Mouse (Mus musculus): Measurements from ENCODE around the gene Atn1. TPM values are rescaled to one million over a fixed set of nuclear protein-coding genes. Genes with fewer than 3 reads are reported as not detected.

The Atn1 gene
- polyA plus RNA-seq, 1 experiment from 2014 or later, result 1.8 TPM

DNA sequence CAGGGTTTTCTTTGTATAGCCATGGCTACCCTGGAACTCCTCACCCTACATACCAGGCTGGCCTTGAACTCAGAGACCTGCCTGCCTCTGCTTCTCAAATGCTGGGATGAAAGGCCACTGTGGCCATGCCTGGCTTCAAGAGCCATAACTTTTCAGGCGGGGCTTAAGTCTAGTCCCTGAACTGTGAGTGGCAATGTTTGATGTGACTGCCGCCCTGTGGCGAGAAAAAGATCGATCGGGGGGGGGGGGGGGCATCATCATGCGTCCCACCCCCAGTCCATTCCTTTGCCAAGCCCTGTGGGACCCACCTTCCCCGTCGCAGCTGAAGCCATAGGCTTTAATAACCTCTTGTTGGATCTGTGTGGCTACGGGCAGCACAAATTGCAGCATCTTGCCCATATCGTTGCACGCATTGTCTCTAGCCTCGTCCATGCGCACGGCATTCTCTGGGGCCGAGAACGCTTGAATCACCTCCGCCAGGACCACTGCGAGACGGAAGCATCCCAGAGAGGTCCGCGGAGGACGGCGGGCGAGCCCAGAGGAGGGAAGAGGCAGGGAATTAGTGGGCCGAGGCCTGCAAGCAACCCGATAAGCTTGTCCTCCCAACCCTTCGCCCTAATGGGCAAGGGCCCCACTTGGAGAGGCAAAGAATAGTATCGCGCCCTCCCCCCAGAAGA lies 16.0 kb downstream of the Atn1 start:
- peak overlapping the region; percentile 63 for H3K4me3 ChIP-seq (ENCODE audit: low read depth, low read length)
- TF ChIP-seq EP300 (IDR thresholded peaks at IDR 0.05; ENCODE audit: low read depth) (no peak), CTCF (IDR thresholded peaks at IDR 0.05; ENCODE audit: low read depth) (peak; percentile 72)
- H3K9me3 ChIP-seq (ENCODE audit: low read length), result no peaks in the 10 kb centered on the region
- ATAC-seq, result no peak
- H3K4me2 ChIP-seq (ENCODE audit: low read depth, low read length), result peak overlapping the region; percentile 99
- under 1% methylated on average over 29 of the region's 29 CpGs for WGBS (ENCODE audit: insufficient replicate concordance)
- DNase-seq, result peak; percentile 67
- H3K27ac ChIP-seq (ENCODE audit: low read depth), result peak overlapping the region; percentile 99
- H3K27me3 ChIP-seq (ENCODE audit: insufficient read depth, low read length), result no peaks in the 10 kb centered on the region
- peaks cover 35% of the 10 kb centered on the region for H3K4me1 ChIP-seq (ENCODE audit: insufficient read depth)
- H3K9ac ChIP-seq (replicated peaks), result peak overlapping the region; percentile 73
- H3K36me3 ChIP-seq (replicated peaks; ENCODE audit: insufficient read depth, low read length), result peaks cover 5% of the 10 kb centered on the region; the same call in 1 of the 2 replicates

DNA sequence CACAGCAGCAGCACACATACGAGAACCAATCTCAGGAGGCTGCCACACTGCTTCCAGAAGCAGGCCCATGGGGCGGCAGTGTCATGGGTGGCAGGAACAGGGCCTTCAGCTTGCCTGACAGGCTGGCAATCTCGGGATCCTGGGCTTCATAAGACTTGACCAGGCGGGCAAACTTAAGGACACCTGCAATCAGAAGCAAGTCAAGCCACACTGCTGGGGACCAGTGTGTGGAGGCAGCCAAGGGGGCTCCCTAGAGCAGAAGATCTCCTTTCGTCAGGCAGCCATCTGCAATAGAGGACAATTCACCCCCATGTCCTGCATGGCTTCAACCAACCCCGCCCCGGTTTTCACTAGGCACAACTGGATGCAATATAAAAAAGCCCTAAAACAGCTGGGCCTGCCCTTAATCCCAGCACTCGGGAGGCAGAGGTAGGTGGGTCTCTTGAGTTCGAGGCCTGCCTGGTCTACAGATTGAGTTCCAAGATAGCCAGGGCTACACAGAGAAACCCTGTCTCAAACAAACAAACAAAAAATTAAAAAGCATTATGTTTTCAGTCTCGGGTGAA lies 17.0 kb downstream of the Atn1 start:
- ATAC-seq, result no peak
- H3K27me3 ChIP-seq (ENCODE audit: insufficient read depth, low read length), result no peaks in the 10 kb centered on the region
- WGBS (ENCODE audit: insufficient replicate concordance), result 77% methylated on average over 10 of the region's 10 CpGs
- H3K27ac ChIP-seq (ENCODE audit: low read depth), result peak overlapping the region; percentile 99
- peaks cover 29% of the 10 kb centered on the region for H3K4me1 ChIP-seq (ENCODE audit: insufficient read depth)
- DNase-seq, result peak; percentile 11
- peak overlapping the region; percentile 17; the same call in 1 of the 2 replicates for H3K9ac ChIP-seq (replicated peaks)
- peaks cover 5% of the 10 kb centered on the region; the same call in 1 of the 2 replicates for H3K36me3 ChIP-seq (replicated peaks; ENCODE audit: insufficient read depth, low read length)
- H3K4me3 ChIP-seq (ENCODE audit: low read depth, low read length), result no peak overlapping the region
- TF ChIP-seq EP300 (IDR thresholded peaks at IDR 0.05; ENCODE audit: low read depth) (no peak), CTCF (IDR thresholded peaks at IDR 0.05; ENCODE audit: low read depth) (no peak)
- H3K9me3 ChIP-seq (ENCODE audit: low read length), result no peaks in the 10 kb centered on the region
- H3K4me2 ChIP-seq (ENCODE audit: low read depth, low read length), result peak overlapping the region; percentile 99; the same call in 1 of the 2 replicates

DNA sequence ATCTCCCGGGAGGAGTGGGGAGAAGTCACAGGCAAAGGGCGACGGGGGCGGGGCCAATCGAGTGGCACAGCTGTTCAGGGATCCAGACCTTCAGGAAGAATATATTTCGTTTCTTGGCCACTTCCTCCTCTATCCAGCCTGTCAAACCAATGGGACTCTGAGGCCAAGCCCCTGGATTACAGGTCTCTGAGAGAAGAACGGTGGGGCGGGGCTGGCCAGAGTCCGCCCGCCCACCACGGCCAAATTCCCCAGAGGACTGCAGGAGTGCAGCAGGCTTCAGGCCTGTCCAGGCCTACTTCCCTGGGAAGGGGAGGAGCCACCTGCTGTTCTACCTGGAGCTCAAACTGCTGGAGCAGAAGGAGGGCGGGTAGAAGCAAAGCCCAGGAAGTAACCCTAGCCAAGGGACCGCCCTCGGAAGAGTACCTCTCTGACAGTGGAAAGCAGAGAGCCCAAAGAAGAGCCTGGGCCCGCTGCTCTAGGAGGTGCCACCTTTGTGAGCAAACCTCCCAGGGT lies 17.8 kb downstream of the Atn1 start, which contains the start of gene Ptpn6:
Gene Ptpn6 (minus strand): TSS at position 204 of the 513 bp plus-strand sequence.
- Histone ChIP-seq H3K36me3 (replicated peaks; ENCODE audit: insufficient read depth, low read length) (peaks cover 5% of the 10 kb centered on the region; the same call in 1 of the 2 replicates), H3K4me1 (ENCODE audit: insufficient read depth) (peaks cover 33% of the 10 kb centered on the region), H3K9ac (replicated peaks) (peak within 1 kb of the TSS; percentile 51), H3K27me3 (ENCODE audit: insufficient read depth, low read length) (no peaks in the 10 kb centered on the region), H3K4me3 (ENCODE audit: low read depth, low read length) (peak within 1 kb of the TSS; percentile 29), H3K9me3 (ENCODE audit: low read length) (no peaks in the 10 kb centered on the region), H3K4me2 (ENCODE audit: low read depth, low read length) (peak within 1 kb of the TSS; percentile 99), H3K27ac (ENCODE audit: low read depth) (peak within 1 kb of the TSS; percentile 99)
- DNase-seq, result peak; percentile 84
- TF ChIP-seq CTCF (IDR thresholded peaks at IDR 0.05; ENCODE audit: low read depth) (no peak), EP300 (IDR thresholded peaks at IDR 0.05; ENCODE audit: low read depth) (0 out of 2 replicates have a peak, but pooled peaks have one; percentile 30)
- peak; percentile 65 for ATAC-seq
- 21% methylated on average over 15 of the region's 15 CpGs for WGBS (ENCODE audit: insufficient replicate concordance)

DNA sequence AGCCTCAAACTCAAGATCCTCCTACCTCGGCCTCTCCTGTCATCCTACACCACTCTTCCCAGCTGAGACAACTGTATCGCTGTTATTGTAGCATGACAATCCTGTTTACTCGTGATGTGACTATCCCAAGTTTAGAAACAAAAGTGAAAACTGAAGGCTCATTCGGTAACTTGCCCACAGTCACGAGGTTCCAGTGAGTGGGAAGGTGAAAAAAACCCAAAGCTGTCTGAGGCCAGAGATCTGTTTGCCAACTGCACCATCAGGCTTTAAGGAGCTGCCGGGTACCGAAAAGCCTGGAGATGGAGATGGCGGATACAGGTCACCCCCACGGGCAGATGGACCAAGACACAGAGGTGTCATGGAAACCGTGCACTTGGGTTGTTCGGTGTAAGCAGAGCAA lies 19.3 kb downstream of the Atn1 start:
- Histone ChIP-seq H3K27me3 (ENCODE audit: insufficient read depth, low read length) (no peaks in the 10 kb centered on the region), H3K9ac (replicated peaks) (no peak overlapping the region), H3K4me3 (ENCODE audit: low read depth, low read length) (no peak overlapping the region), H3K9me3 (ENCODE audit: low read length) (no peaks in the 10 kb centered on the region), H3K4me2 (ENCODE audit: low read depth, low read length) (no peak overlapping the region), H3K4me1 (ENCODE audit: insufficient read depth) (peaks cover 40% of the 10 kb centered on the region), H3K36me3 (replicated peaks; ENCODE audit: insufficient read depth, low read length) (no peaks in the 10 kb centered on the region; the same call in 1 of the 2 replicates), H3K27ac (ENCODE audit: low read depth) (no peak overlapping the region)
- DNase-seq, result no peak
- WGBS (ENCODE audit: insufficient replicate concordance), result 76% methylated on average over 11 of the region's 11 CpGs
- TF ChIP-seq EP300 (IDR thresholded peaks at IDR 0.05; ENCODE audit: low read depth), result no peak
- no peak for TF ChIP-seq CTCF (IDR thresholded peaks at IDR 0.05; ENCODE audit: low read depth)
- no peak for ATAC-seq

DNA sequence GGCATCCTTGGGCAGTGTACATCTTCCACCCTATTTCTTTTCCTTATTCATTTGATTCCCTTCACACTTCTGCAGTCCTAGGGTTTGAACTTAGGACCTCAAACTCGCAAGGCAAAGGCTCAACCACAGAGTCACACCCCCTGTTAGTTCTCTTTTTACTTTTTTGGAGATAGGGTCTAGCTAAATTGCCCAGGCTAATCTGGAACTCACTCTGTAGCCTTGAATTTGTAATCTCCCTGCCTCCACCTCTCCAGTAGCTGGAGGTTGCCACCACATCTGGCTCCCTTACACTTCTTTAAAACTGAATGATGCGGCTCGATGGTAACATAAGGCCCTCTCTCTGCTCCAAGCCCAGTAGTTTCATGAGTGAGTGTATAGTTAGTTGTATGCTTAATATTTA lies 21.9 kb downstream of the Atn1 start:
- ATAC-seq (no peak), DNase-seq (no peak)
- Histone ChIP-seq H3K4me2 (ENCODE audit: low read depth, low read length) (no peak overlapping the region), H3K27me3 (ENCODE audit: insufficient read depth, low read length) (no peaks in the 10 kb centered on the region), H3K9ac (replicated peaks) (no peak overlapping the region), H3K36me3 (replicated peaks; ENCODE audit: insufficient read depth, low read length) (peaks cover 10% of the 10 kb centered on the region), H3K4me3 (ENCODE audit: low read depth, low read length) (no peak overlapping the region), H3K4me1 (ENCODE audit: insufficient read depth) (peaks cover 25% of the 10 kb centered on the region), H3K27ac (ENCODE audit: low read depth) (no peak overlapping the region), H3K9me3 (ENCODE audit: low read length) (no peaks in the 10 kb centered on the region)
- 73% methylated on average over 3 of the region's 3 CpGs for WGBS (ENCODE audit: insufficient replicate concordance)
- TF ChIP-seq EP300 (IDR thresholded peaks at IDR 0.05; ENCODE audit: low read depth) (no peak), CTCF (IDR thresholded peaks at IDR 0.05; ENCODE audit: low read depth) (no peak)

All from liver, postnatal 0 days (tissue).